Comparison of ENCODE assay signal across 12 mouse cellular contexts in genomic region chr4:86681421-86681820, GRCm38 (mm10).
"Had no signal": no experiment of that assay in that cellular context is flagged by ENCODE, and none has a peak within 500 bp of the region (broad histone marks: within the 10 kb centered on the region; RNA-seq: fewer than 3 reads in every experiment).

No protein-coding gene starts in this region.

- H3K9me3 ChIP-seq: kidney, embryonic 15.5 days; limb, embryonic 10.5 days; midbrain, embryonic 13.5 days had no signal

- DNase-seq: kidney, adult 2 months; kidney, postnatal 25 days; lung, embryonic 14.5 days; lung, postnatal 10 days; lung, postnatal 4 days; thymus, adult 18-20 months; thymus, postnatal 14 days had no signal

- H3K4me1 ChIP-seq: kidney, embryonic 15.5 days; midbrain, embryonic 13.5 days had no signal

- H3K9ac ChIP-seq: kidney, embryonic 15.5 days; lung, embryonic 14.5 days; midbrain, embryonic 13.5 days had no signal

- H3K4me2 ChIP-seq: kidney, embryonic 15.5 days; lung, embryonic 14.5 days; midbrain, embryonic 13.5 days had no signal

- H3K36me3 ChIP-seq: kidney, embryonic 15.5 days; limb, embryonic 10.5 days; midbrain, embryonic 13.5 days had no signal

- H3K27ac ChIP-seq: kidney, embryonic 15.5 days; left cerebral cortex, adult 2 months; limb, embryonic 10.5 days; midbrain, embryonic 13.5 days had no signal

- H3K4me3 ChIP-seq: kidney, embryonic 15.5 days; left cerebral cortex, adult 2 months; limb, embryonic 10.5 days; midbrain, embryonic 13.5 days had no signal

- H3K27me3 ChIP-seq: kidney, embryonic 15.5 days; midbrain, embryonic 13.5 days had no signal

- ATAC-seq: intestine, embryonic 16.5 days; midbrain, embryonic 13.5 days had no signal
